Mouse (Mus musculus): ENCODE data around the gene Camk2d. TPM values are rescaled to one million over a fixed set of nuclear protein-coding genes. Genes with fewer than 3 reads are reported as not detected.

Gene Camk2d
- polyA plus RNA-seq, 1 experiment, result 5.8 TPM

DNA sequence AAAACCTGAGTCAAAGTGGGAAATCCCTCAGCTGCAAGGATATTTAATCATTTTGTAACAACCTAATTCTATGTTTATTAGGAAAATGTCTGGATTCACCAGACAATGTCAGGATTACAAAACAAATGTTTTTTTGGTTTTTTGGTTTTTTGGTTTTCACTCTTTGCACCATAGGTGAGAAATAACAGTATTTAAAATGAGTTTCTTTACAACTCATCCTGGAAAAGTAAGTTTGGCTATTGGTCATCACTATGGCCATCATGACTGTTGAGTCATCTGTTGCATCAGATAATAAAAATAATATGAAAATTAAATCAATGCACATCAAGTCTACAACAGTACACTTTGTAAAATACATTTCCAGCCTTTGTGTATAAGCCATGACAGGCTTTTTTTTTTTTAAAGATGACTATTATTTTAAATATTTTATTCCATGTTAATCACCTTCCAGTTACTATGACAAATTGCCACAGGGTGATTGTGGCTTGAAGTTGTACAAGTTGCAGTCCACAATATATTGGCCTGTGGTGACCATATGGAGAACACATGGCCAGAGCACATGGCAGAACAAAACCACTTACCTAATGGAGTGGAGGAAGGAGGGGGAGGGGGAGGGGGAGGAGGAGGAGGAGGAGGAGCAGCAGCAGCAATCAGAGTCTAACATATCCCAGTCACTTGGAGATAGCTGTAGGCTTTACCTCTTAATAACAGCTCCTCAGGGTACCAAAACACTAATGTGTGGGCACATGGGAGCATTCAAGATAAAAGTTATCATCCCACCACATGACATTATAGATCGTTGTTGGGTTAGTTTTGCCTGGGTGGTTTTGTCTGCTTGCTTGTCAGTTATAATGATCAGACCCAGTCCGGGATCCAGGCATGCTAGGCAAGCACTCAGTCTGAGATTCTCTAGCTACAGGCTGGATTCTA, 197.2 kb downstream of the Camk2d start:
- H3K27ac ChIP-seq (ENCODE audit: control insufficient read depth, insufficient read depth, low read depth, low read length), result no peak overlapping the region
- H3K4me3 ChIP-seq (ENCODE audit: control insufficient read depth, low read depth, low read length), result no peak overlapping the region
- H3K27me3 ChIP-seq (ENCODE audit: control insufficient read depth, insufficient read depth, low read length), result no peaks in the 10 kb centered on the region
- TF ChIP-seq POLR2A (IDR thresholded peaks at IDR 0.05; ENCODE audit: control insufficient read depth, low read depth, low read length) (no peak), CTCF (IDR thresholded peaks at IDR 0.05; ENCODE audit: control insufficient read depth, insufficient read depth, insufficient replicate concordance, low read depth, low read length) (no peak)
- no peaks in the 10 kb centered on the region for H3K36me3 ChIP-seq (ENCODE audit: control insufficient read depth, insufficient read depth, low read length)
- H3K4me1 ChIP-seq (ENCODE audit: control insufficient read depth, insufficient read depth, low read length), result no peaks in the 10 kb centered on the region

DNA sequence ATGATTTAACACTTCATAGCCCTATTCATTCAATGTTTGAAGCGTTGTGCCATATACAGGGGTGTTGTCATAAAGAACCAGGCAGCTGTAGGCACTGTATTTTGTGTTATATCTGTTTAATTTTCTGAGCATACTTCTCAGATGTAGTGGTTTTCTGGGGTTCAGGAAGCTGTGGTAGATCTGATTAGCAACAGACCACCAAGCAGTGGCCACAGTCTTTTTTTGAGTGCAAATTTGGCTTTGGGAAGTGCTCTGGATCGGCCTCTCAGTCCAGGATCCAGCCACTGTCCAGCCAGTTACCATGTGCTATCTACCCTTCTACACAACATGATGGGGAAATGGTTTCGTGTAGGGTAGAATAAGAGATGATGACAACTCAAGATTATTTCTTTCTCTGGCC, 199.8 kb downstream of the Camk2d start:
- no peak for TF ChIP-seq CTCF (IDR thresholded peaks at IDR 0.05; ENCODE audit: control insufficient read depth, insufficient read depth, insufficient replicate concordance, low read depth, low read length)
- no peak for TF ChIP-seq POLR2A (IDR thresholded peaks at IDR 0.05; ENCODE audit: control insufficient read depth, low read depth, low read length)

DNA sequence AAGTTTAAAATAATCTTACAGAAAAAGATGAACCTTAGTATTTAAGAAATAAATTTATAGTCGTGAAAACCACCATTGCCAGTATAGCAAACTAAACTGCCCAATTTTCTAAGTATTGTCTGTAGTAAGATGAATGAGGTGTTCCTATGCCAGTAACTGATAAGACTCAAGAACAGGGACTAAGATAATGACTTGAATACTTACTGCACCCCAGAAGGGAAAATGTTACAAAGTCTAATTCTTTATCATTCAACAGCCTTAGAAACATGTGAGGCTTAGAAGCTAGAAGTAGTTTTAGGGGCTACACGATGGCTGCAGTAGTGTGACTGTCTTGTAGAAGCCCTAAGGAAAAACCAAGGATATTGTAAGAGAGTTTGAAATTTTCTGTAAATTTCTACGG, 200.9 kb downstream of the Camk2d start:
- TF ChIP-seq CTCF (IDR thresholded peaks at IDR 0.05; ENCODE audit: control insufficient read depth, insufficient read depth, insufficient replicate concordance, low read depth, low read length) (no peak), POLR2A (IDR thresholded peaks at IDR 0.05; ENCODE audit: control insufficient read depth, low read depth, low read length) (no peak)
- Histone ChIP-seq H3K4me1 (ENCODE audit: control insufficient read depth, insufficient read depth, low read length) (no peaks in the 10 kb centered on the region), H3K27ac (ENCODE audit: control insufficient read depth, insufficient read depth, low read depth, low read length) (no peak overlapping the region), H3K36me3 (ENCODE audit: control insufficient read depth, insufficient read depth, low read length) (no peaks in the 10 kb centered on the region), H3K4me3 (ENCODE audit: control insufficient read depth, low read depth, low read length) (no peak overlapping the region), H3K27me3 (ENCODE audit: control insufficient read depth, insufficient read depth, low read length) (no peaks in the 10 kb centered on the region)

More for the DNA sequence above, 199.8 kb downstream of the Camk2d start:
- no peaks in the 10 kb centered on the region for H3K4me1 ChIP-seq (ENCODE audit: control insufficient read depth, insufficient read depth, low read length)
- H3K36me3 ChIP-seq (ENCODE audit: control insufficient read depth, insufficient read depth, low read length), result no peaks in the 10 kb centered on the region
- no peak overlapping the region for H3K27ac ChIP-seq (ENCODE audit: control insufficient read depth, insufficient read depth, low read depth, low read length)
- H3K4me3 ChIP-seq (ENCODE audit: control insufficient read depth, low read depth, low read length), result no peak overlapping the region
- H3K27me3 ChIP-seq (ENCODE audit: control insufficient read depth, insufficient read depth, low read length), result no peaks in the 10 kb centered on the region

DNA sequence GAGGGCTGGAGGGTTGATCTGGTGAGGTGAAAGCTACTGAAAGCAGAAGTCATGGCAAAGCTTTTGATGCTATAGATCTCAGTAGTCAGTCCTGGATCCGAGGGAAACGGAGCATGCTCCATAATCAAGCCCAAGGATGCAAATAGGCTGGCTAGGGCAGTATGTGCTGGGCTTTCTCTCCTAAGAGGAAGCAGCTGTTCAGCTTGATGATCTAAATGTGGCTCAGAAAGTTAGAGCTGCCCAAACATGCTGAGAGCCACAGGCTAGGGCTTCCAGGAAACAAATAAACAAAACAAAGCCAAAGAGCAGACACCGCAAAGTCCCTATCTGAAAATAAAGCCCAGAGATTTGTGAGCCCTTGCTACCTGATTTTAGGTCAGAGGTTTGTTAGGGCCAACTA, 201.7 kb downstream of the Camk2d start:
- Histone ChIP-seq H3K27me3 (ENCODE audit: control insufficient read depth, insufficient read depth, low read length) (no peaks in the 10 kb centered on the region), H3K36me3 (ENCODE audit: control insufficient read depth, insufficient read depth, low read length) (no peaks in the 10 kb centered on the region), H3K4me3 (ENCODE audit: control insufficient read depth, low read depth, low read length) (no peak overlapping the region), H3K27ac (ENCODE audit: control insufficient read depth, insufficient read depth, low read depth, low read length) (no peak overlapping the region), H3K4me1 (ENCODE audit: control insufficient read depth, insufficient read depth, low read length) (no peaks in the 10 kb centered on the region)
- TF ChIP-seq CTCF (IDR thresholded peaks at IDR 0.05; ENCODE audit: control insufficient read depth, insufficient read depth, insufficient replicate concordance, low read depth, low read length) (no peak), POLR2A (IDR thresholded peaks at IDR 0.05; ENCODE audit: control insufficient read depth, low read depth, low read length) (no peak)

DNA sequence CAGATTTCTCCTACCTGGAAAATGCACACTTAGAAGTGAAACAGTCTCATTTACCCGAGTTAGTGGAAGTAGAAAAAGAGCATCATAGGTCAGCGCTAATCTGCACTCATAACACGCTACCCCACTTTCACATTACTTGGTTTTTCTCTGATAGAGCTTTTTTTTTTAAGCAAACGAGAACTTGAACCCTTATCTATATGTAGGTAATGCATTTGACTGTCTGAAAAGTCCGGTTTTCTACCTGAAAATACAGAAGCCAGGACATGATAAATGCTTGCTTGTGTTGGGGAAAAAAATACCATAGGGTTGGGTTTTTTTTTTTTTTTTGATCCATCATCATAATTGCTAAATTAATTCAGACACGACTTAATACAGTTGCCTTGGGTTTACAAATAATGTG, 206.9 kb downstream of the Camk2d start:
- TF ChIP-seq CTCF (IDR thresholded peaks at IDR 0.05; ENCODE audit: control insufficient read depth, insufficient read depth, insufficient replicate concordance, low read depth, low read length), result no peak
- TF ChIP-seq POLR2A (IDR thresholded peaks at IDR 0.05; ENCODE audit: control insufficient read depth, low read depth, low read length), result no peak
- H3K36me3 ChIP-seq (ENCODE audit: control insufficient read depth, insufficient read depth, low read length), result no peaks in the 10 kb centered on the region
- no peaks in the 10 kb centered on the region for H3K27me3 ChIP-seq (ENCODE audit: control insufficient read depth, insufficient read depth, low read length)
- no peak overlapping the region for H3K27ac ChIP-seq (ENCODE audit: control insufficient read depth, insufficient read depth, low read depth, low read length)
- no peak overlapping the region for H3K4me3 ChIP-seq (ENCODE audit: control insufficient read depth, low read depth, low read length)
- H3K4me1 ChIP-seq (ENCODE audit: control insufficient read depth, insufficient read depth, low read length), result no peaks in the 10 kb centered on the region

DNA sequence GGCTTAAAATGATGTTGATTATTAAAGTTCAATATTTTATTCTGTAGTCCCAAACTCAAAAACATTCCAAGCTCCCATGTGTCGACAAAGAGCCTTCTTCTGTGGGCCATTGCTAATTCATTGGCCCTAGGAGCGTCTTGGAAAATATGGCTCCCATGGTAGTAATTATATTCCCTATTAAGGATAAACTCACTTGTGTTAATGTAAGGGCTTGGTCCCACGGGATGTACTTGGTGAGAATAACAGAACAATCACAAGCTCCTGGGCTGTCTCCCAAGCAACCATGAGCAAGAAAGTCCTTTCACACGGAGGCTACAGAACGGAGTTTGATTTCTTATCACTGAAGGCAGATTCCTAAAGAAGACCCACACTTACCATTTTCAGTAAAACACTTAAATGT, 208.9 kb downstream of the Camk2d start:
- Histone ChIP-seq H3K4me1 (ENCODE audit: control insufficient read depth, insufficient read depth, low read length) (no peaks in the 10 kb centered on the region), H3K4me3 (ENCODE audit: control insufficient read depth, low read depth, low read length) (no peak overlapping the region), H3K27ac (ENCODE audit: control insufficient read depth, insufficient read depth, low read depth, low read length) (no peak overlapping the region), H3K36me3 (ENCODE audit: control insufficient read depth, insufficient read depth, low read length) (no peaks in the 10 kb centered on the region), H3K27me3 (ENCODE audit: control insufficient read depth, insufficient read depth, low read length) (no peaks in the 10 kb centered on the region)
- no peak for TF ChIP-seq CTCF (IDR thresholded peaks at IDR 0.05; ENCODE audit: control insufficient read depth, insufficient read depth, insufficient replicate concordance, low read depth, low read length)
- TF ChIP-seq POLR2A (IDR thresholded peaks at IDR 0.05; ENCODE audit: control insufficient read depth, low read depth, low read length), result no peak

DNA sequence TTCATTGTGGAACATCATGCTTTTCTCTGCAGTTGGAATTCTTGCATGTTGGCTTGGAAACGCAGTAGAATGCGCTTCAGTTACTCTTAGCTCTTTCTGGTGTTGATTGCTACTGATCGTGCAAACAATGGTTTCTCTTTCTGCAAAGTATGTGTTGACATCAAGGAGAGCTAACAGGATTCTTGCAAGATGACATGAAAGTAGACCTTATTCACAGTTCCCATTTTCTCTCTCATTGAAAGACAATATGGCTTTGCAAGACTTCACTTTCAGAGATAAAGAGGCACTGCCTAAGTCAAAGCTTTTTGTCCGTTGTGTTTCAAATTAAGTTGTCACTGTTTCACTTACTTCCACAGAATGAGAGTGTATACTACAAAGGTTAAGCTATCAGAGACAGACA, 210.0 kb downstream of the Camk2d start:
- H3K36me3 ChIP-seq (ENCODE audit: control insufficient read depth, insufficient read depth, low read length), result no peaks in the 10 kb centered on the region
- no peak for TF ChIP-seq CTCF (IDR thresholded peaks at IDR 0.05; ENCODE audit: control insufficient read depth, insufficient read depth, insufficient replicate concordance, low read depth, low read length)
- TF ChIP-seq POLR2A (IDR thresholded peaks at IDR 0.05; ENCODE audit: control insufficient read depth, low read depth, low read length), result no peak
- H3K4me3 ChIP-seq (ENCODE audit: control insufficient read depth, low read depth, low read length), result no peak overlapping the region
- H3K27me3 ChIP-seq (ENCODE audit: control insufficient read depth, insufficient read depth, low read length), result no peaks in the 10 kb centered on the region
- no peaks in the 10 kb centered on the region for H3K4me1 ChIP-seq (ENCODE audit: control insufficient read depth, insufficient read depth, low read length)
- H3K27ac ChIP-seq (ENCODE audit: control insufficient read depth, insufficient read depth, low read depth, low read length), result no peak overlapping the region
